Mouse (Mus musculus) regulatory T cell (primary cell): ENCODE measurements at regions not wholly inside any gene's neighbourhood (a gene's known extent, or its start where the extent isn't known, plus 50 kb on each side); places are given as distances from the start of the nearest gene placed in this dataset.
"Not testable (repeated sequence)": the region's sequence is repeated elsewhere in the genome, so short reads cannot be mapped to it uniquely, and the experiment has no call there.

Source experiments
- in situ Hi-C: fragments of 300-600 bp; cut with MboI, MseI; formaldehyde crosslinking; loops from one replicate; pipeline ENCODE4 v1.15.1; 2025; ENCODE audit warnings: high pct_unique_total_duplicates

GRCm38 (mm10) chr12:77841844-77842415 is 352.1 kb upstream of the Gm6657 start:
- in situ Hi-C loops, result no loop called here

- in situ Hi-C loops, result no loop called here
These were observed 341.2 kb upstream of the Gm6657 start for GRCm38 (mm10) chr12:77852595-77853577.

- in situ Hi-C loops, result no loop called here
These were observed 339.6 kb upstream of the Gm6657 start for GRCm38 (mm10) chr12:77854281-77855075.

- in situ Hi-C loops, result no loop called here
These were observed 338.2 kb upstream of the Gm6657 start for GRCm38 (mm10) chr12:77855796-77856195.

GRCm38 (mm10) chr12:77857281-77857680 is 336.8 kb upstream of the Gm6657 start:
- in situ Hi-C loops, result no loop called here

GRCm38 (mm10) chr12:77860769-77861557 is 333.1 kb upstream of the Gm6657 start:
- in situ Hi-C loops, result no loop called here

GRCm38 (mm10) chr12:77867947-77868495 is 326.0 kb upstream of the Gm6657 start:
- in situ Hi-C loops, result no loop called here

- in situ Hi-C loops, result no loop called here
These were observed 324.7 kb upstream of the Gm6657 start for GRCm38 (mm10) chr12:77869296-77869695.

GRCm38 (mm10) chr12:77887335-77887734 is 306.7 kb upstream of the Gm6657 start:
- in situ Hi-C loops, result no loop called here

- in situ Hi-C loops, result no loop called here
These were observed 302.6 kb upstream of the Gm6657 start for GRCm38 (mm10) chr12:77891452-77891851.

- in situ Hi-C loops, result no loop called here
These were observed 299.8 kb upstream of the Gm6657 start for GRCm38 (mm10) chr12:77894238-77894637.

GRCm38 (mm10) chr12:77895508-77895907 is 298.5 kb upstream of the Gm6657 start:
- in situ Hi-C loops, result no loop called here

GRCm38 (mm10) chr12:77898974-77899373 is 295.1 kb upstream of the Gm6657 start:
- in situ Hi-C loops, result not testable (repeated sequence)

GRCm38 (mm10) chr12:77901254-77901653 is 292.8 kb upstream of the Gm6657 start:
- in situ Hi-C loops, result no loop called here

GRCm38 (mm10) chr12:77912863-77913554 is 281.0 kb upstream of the Gm6657 start:
- in situ Hi-C loops, result no loop called here

GRCm38 (mm10) chr12:77928729-77929128 is 265.3 kb upstream of the Gm6657 start:
- in situ Hi-C loops, result no loop called here

- in situ Hi-C loops, result no loop called here
These were observed 264.5 kb upstream of the Gm6657 start for GRCm38 (mm10) chr12:77929571-77929970.

- in situ Hi-C loops, result no loop called here
These were observed 250.1 kb upstream of the Gm6657 start for GRCm38 (mm10) chr12:77943960-77944359.

- in situ Hi-C loops, result no loop called here
These were observed 244.5 kb upstream of the Gm6657 start for GRCm38 (mm10) chr12:77949474-77950017.

GRCm38 (mm10) chr12:77952492-77952891 is 241.6 kb upstream of the Gm6657 start:
- in situ Hi-C loops, result no loop called here
